Mouse (Mus musculus) gastrocnemius, postnatal 10 days (tissue): ENCODE measurements around the gene Lrrc49. TPM values are rescaled to one million over a fixed set of nuclear protein-coding genes. Genes with fewer than 3 reads are reported as not detected.

Experiments used
- DNase-seq: peaks from one replicate; pipeline ENCODE4 v3.0.0; 2021; ENCODE audit warnings: mixed read lengths
- long read RNA-seq, 2 experiments: library from polyadenylated mRNA; stranded (forward); transcript quantifications; one replicate each; pipeline ENCODE4 v2.0.0; 2021
- total RNA-seq, 2 experiments: library from RNA; stranded (reverse); gene quantifications; 2 replicates each; pipeline ENCODE4 v1.2.3; 2021

Lrrc49 gene
- total RNA-seq: 1 to 10 TPM; 4.7 to 5.1 TPM
- long read RNA-seq, experiment 1, partial matches to known transcripts: 0 of 2 reads
- long read RNA-seq, experiment 1, other reads (novel, unspliced or antisense): 0 of 2 reads
- long read RNA-seq, experiment 2, partial matches to known transcripts: 0 of 2 reads
- long read RNA-seq, experiment 2, other reads (novel, unspliced or antisense): 0 of 2 reads

GRCm38 (mm10) chr9:60687891-60688324, at the start of gene Lrrc49:
Gene Lrrc49, minus strand, starts transcription at chr9:60688158.
- peak; percentile 87 for DNase-seq

- no peak for DNase-seq
These were observed 46.4 kb upstream of the Lrrc49 start for GRCm38 (mm10) chr9:60734321-60734720.

GRCm38 (mm10) chr9:60724968-60725367, 37.0 kb upstream of the Lrrc49 start:
- no peak for DNase-seq

- DNase-seq: no peak
These were observed 31.7 kb upstream of the Lrrc49 start for GRCm38 (mm10) chr9:60719687-60720086.

- peak; percentile 37 for DNase-seq
These were observed 30.3 kb upstream of the Lrrc49 start for GRCm38 (mm10) chr9:60718284-60718683.

- no peak for DNase-seq
These were observed 27.9 kb upstream of the Lrrc49 start for GRCm38 (mm10) chr9:60715828-60716227.

DNA sequence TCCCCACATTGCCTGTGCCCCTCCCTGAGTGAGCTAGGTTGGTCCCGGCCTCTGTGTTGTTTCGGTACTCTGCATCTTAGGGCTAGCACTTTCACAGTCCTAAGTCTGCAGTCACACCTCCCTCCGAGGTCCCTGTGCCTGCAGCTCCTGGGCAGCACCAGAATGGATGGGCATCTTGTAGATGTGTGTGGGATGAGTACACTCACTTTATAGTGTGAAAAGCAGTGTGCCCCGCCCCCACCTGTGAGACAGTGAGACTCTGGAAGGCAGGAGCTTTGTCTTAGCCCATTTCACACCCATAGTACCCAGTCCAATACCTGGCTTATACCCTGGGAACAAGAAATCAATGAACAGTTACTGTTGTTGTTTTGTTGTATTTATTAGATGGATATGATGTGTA, 27.3 kb upstream of the Lrrc49 start:
- DNase-seq: no peak

GRCm38 (mm10) chr9:60714191-60714590, 26.2 kb upstream of the Lrrc49 start:
- DNase-seq: peak; percentile 44

DNA sequence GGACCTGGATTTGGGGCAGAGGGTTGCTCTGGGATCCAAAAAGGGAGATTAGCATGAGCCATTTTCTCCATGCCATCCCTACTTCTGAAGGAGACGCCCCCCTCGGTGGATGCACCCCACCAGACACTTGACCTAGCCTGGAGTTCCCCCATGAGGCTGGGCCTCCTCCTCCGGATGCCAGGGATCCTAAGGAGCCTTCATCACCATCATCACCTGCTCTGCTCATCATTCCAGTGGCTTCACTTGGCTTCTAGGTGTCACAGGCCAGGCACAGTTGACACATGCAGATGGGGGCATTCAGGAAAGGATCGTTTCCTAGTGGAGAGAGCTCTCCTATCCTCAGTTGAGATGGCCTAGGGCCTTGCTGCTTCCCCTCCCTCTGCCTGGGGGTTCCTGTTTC, 25.7 kb upstream of the Lrrc49 start:
- DNase-seq: no peak

- peak; percentile 54 for DNase-seq
These were observed 25.0 kb upstream of the Lrrc49 start, which contains the start of gene Larp6 for GRCm38 (mm10) chr9:60712771-60713541. Gene Larp6, plus strand, starts transcription at chr9:60712989.

DNA sequence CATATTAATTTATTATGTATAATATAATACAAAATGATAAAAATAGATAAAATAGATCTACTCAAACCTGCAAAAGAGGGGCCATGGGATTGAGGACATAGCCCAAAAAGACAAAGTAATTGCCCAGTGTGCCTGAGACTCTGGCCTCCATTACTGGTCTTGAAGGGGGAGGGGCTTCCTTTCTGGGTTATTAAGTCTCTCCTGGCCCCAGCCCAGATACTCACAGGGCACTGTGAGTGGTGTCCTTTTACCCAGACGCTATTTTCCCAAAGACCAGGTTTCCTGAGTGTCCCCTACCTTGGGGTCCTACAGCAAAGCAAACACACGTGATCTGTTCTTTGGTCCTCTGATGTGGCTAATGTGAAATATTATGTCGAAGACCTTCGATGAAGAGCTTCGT, 24.1 kb upstream of the Lrrc49 start:
- no peak for DNase-seq

DNA sequence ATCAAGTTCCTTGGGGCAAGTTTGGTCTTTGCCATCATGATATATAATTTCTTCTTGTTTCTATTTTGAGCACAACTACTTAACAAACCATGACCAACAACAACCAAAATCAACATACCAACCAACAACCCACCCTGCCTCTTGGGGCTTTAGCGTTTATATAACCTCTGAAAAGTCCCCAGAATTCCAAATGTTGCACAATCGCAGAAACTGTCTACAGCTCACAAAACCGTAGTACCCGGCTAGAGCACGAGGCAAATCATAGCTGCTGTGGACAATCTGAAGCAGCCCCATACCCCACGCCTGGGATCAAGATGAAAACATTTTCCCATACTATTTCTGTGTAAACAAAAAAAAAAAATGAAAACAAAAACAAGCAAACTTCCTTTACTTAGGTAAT, 21.8 kb upstream of the Lrrc49 start:
- DNase-seq: no peak

DNA sequence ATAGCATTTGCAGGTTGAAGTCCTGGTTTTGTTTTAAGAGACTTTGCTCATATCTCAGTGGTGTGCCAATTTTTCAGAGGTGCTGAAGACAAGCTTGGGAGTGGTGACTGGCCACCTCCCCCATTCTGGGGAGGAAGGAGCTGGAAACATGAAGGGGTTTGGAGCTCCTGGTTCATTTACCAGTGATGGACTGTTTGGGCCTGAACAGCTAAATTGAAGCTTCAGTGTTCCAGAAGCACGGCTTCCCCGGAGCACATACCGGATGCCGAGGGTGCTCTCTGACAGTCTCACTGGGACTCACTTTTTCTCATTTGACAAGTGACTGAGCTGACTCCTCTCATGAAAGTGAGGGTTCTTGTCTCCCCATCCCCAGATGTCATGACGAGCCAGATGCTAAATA, 20.6 kb upstream of the Lrrc49 start:
- DNase-seq: no peak

DNA sequence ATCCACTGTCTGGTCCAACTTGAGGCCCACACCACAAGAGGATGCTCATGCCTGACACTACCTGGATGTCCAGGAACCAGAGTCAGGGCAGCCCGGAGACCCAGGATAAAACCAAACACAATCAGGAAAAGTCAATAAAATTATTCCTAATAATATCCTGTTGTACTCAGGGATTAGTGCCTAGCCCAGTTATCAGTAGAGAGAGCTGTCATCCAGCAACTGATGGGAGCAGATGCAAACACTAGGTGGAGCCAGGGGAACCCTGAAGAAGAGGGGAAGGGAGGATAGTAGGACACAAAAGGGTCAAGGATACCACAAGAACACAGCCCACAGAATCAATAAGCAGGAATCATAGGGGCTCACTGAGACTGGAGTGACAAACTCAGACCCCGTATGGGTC, 19.6 kb upstream of the Lrrc49 start:
- no peak for DNase-seq

- no peak for DNase-seq
These were observed 11.7 kb upstream of the Lrrc49 start for GRCm38 (mm10) chr9:60699581-60700231.

DNA sequence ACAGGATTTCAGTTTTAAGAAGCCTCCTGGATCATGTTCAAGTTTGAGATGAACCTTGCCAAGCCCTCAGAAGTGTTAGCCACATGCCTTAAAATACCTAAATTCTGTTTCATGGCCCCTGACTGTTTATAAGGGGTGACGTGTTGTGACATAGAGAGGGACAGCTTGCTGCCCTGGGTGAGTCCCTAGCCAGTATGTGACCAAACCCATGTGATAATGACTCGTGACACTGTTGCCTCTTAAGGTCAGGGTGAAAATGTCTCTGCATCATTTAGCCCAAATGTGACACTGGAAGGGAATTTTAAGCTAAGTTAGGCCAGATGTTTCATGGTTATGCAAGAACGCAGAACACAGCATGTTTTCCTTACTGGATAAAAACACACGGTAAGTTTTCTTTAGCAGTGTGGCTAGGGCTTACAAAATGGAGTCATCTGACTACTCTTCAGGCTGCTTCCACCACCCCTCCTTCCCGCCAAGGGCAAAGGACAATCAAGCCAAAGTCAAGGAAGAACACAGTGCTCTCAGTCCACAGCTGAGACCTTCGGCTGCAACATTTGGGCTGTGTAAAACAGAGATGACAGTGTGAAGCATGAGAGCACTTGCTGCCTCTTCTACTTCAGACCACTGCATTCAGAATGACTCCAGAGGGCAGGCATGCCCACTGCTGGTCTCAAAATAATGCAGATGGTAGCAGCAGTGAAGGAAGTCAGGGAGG, 8.5 kb upstream of the Lrrc49 start:
- no peak for DNase-seq

DNA sequence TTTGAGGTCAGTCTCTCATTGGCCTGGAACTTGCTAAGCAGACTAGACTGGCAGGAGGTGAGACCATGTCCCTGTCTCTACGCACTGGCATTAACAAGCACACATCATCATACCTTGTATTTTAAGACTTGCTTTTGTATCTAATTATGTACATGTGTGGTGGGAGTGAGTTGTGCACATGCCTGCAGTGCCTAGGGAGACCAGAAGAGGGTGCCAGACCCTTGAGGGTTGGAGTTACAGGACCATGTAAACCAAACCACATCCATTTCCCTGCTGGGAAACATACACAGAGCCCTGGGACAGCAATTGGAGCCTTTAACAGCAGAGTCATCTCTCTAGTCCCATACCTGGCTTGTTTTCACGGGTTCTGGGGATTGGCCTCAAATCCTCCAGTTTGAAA, 6.0 kb upstream of the Lrrc49 start:
- DNase-seq: peak; percentile 52

- DNase-seq: no peak
These were observed 4.7 kb upstream of the Lrrc49 start for GRCm38 (mm10) chr9:60692624-60693023.

GRCm38 (mm10) chr9:60687415-60687814, 543 bp downstream of the Lrrc49 start:
- no peak for DNase-seq

GRCm38 (mm10) chr9:60682753-60683152, 5.2 kb downstream of the Lrrc49 start:
- DNase-seq: no peak

DNA sequence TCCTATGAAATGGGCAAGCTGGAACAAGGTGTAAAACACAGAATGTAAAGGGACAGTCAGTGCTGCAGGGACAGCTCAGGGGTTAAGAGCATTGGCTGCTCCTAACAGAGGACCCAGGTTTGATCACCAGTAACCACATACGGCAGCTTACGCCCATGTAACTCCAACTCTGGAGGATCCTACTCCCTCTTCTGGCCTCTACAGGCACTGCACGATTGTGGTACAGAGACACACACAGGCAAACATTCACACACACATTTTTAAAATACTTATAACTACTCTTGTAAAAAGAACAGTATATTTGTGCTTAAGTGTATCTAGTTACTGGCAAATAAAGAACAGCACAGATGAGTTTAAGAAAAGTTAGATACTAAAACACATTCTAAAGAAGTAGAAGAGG, 7.0 kb downstream of the Lrrc49 start:
- no peak for DNase-seq

- DNase-seq: no peak
These were observed 9.0 kb downstream of the Lrrc49 start for GRCm38 (mm10) chr9:60678913-60679312.

DNA sequence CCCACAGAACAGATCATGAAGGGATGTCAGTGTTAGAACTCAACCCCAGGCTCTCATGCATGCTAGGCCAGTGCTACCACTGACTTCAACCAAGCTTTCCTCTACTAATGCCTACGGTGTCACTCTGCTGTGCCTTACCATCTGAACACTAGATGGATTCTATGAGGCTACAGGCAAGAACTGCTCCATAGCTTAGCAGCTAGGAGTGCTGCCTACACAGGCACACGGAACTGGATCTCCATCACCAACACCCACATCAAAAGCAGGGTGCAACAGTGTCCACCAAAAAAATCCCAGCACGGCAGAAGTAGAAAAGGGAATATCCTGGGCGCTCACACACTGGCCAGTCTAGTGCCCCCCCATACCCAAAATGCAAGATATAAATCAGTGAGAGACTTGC, 11.5 kb downstream of the Lrrc49 start:
- no peak for DNase-seq
